Mouse (Mus musculus) E14TG2a.4 (cell line): ENCODE measurements around the gene Cfl1.
A peak's percentile ranks its signal among the peaks of the same experiment; 100 is the strongest.

Experiments used
- H3K27me3 ChIP-seq: 2 replicates; pipeline ENCODE4 v1.6.1; 2014; ENCODE audit warnings: low read length, control low read depth; ENCODE audit not compliant: insufficient read depth
- H3K36me3 ChIP-seq: 2 replicates; pipeline ENCODE4 v1.6.1; 2014; ENCODE audit warnings: low read length, control low read depth; ENCODE audit not compliant: insufficient read depth
- H3K4me1 ChIP-seq: replicated peaks from 2 replicates; pipeline ENCODE4 v1.6.1; 2014; ENCODE audit warnings: low read depth, low read length, control low read depth
- H3K4me3 ChIP-seq: replicated peaks from 2 replicates; pipeline ENCODE4 v1.5.1; 2014; ENCODE audit warnings: mild to moderate bottlenecking, low read length
- H3K9me3 ChIP-seq: 2 replicates; pipeline ENCODE4 v1.6.1; 2014; ENCODE audit warnings: low read length, control low read depth
- CTCF ChIP-seq: conservative IDR thresholded peaks from 2 replicates; pipeline ENCODE4 v1.5.1; 2014; ENCODE audit warnings: low read length
- NANOG ChIP-seq: IDR thresholded peaks from 2 replicates; pipeline ENCODE4 v1.6.1; 2014; ENCODE audit warnings: borderline replicate concordance, low read length, mixed read lengths
- POU5F1 ChIP-seq: IDR thresholded peaks from 2 replicates; pipeline ENCODE4 v1.6.1; 2014; ENCODE audit warnings: low read length, borderline replicate concordance

Cfl1 gene

GRCm38 (mm10) chr19:5463212-5463611 lies 27.0 kb upstream of the Cfl1 start:
- H3K36me3 ChIP-seq = peaks cover 65% of the 10 kb centered on the region
- peaks cover 7% of the 10 kb centered on the region; the same call in 1 of the 2 replicates for H3K27me3 ChIP-seq
- peaks cover 63% of the 10 kb centered on the region for H3K4me1 ChIP-seq
- no peaks in the 10 kb centered on the region for H3K9me3 ChIP-seq
- H3K4me3 ChIP-seq = no peak overlapping the region
- TF ChIP-seq NANOG = no peak
- TF ChIP-seq POU5F1 = no peak
- no peak for TF ChIP-seq CTCF

- H3K9me3 ChIP-seq = no peaks in the 10 kb centered on the region
- H3K4me3 ChIP-seq = peak overlapping the region; percentile 71
- TF ChIP-seq CTCF (peak; percentile 90), POU5F1 (no peak)
- peaks cover 68% of the 10 kb centered on the region for H3K4me1 ChIP-seq
- H3K27me3 ChIP-seq = peaks cover 4% of the 10 kb centered on the region; the same call in 1 of the 2 replicates
- H3K36me3 ChIP-seq = peaks cover 65% of the 10 kb centered on the region
Measured at GRCm38 (mm10) chr19:5463791-5464562, 26.3 kb upstream of the Cfl1 start.

GRCm38 (mm10) chr19:5465037-5465436 lies 25.2 kb upstream of the Cfl1 start:
- TF ChIP-seq POU5F1 (no peak), CTCF (no peak), NANOG (no peak)

GRCm38 (mm10) chr19:5466916-5467500 lies 23.2 kb upstream of the Cfl1 start:
- Histone ChIP-seq H3K4me3 (no peak overlapping the region), H3K27me3 (peaks cover 8% of the 10 kb centered on the region), H3K9me3 (no peaks in the 10 kb centered on the region), H3K36me3 (peaks cover 57% of the 10 kb centered on the region), H3K4me1 (peaks cover 55% of the 10 kb centered on the region)
- TF ChIP-seq POU5F1 (no peak), CTCF (no peak), NANOG (no peak)

More at GRCm38 (mm10) chr19:5465037-5465436, 25.2 kb upstream of the Cfl1 start:
- Histone ChIP-seq H3K27me3 (peaks cover 4% of the 10 kb centered on the region), H3K36me3 (peaks cover 65% of the 10 kb centered on the region), H3K9me3 (no peaks in the 10 kb centered on the region), H3K4me1 (peaks cover 65% of the 10 kb centered on the region), H3K4me3 (peak overlapping the region; percentile 71)

GRCm38 (mm10) chr19:5468374-5468773 lies 21.9 kb upstream of the Cfl1 start, which contains the start of gene Ctsw:
Gene Ctsw, minus strand, starts transcription at chr19:5468507.
- Histone ChIP-seq H3K4me3 (peak within 1 kb of the TSS; percentile 50), H3K36me3 (peaks cover 44% of the 10 kb centered on the region), H3K4me1 (peaks cover 55% of the 10 kb centered on the region), H3K9me3 (no peaks in the 10 kb centered on the region), H3K27me3 (peaks cover 11% of the 10 kb centered on the region)
- TF ChIP-seq POU5F1 (no peak), CTCF (no peak), NANOG (no peak)

GRCm38 (mm10) chr19:5471846-5472245 lies 18.4 kb upstream of the Cfl1 start:
- peaks cover 12% of the 10 kb centered on the region for H3K36me3 ChIP-seq
- peaks cover 38% of the 10 kb centered on the region for H3K27me3 ChIP-seq
- no peak for TF ChIP-seq CTCF
- TF ChIP-seq POU5F1 = no peak
- no peak for TF ChIP-seq NANOG
- H3K4me1 ChIP-seq = peaks cover 59% of the 10 kb centered on the region
- H3K9me3 ChIP-seq = no peaks in the 10 kb centered on the region
- H3K4me3 ChIP-seq = no peak overlapping the region

- Histone ChIP-seq H3K4me3 (no peak overlapping the region), H3K27me3 (peaks cover 38% of the 10 kb centered on the region), H3K9me3 (no peaks in the 10 kb centered on the region), H3K36me3 (peaks cover 2% of the 10 kb centered on the region; the same call in 1 of the 2 replicates), H3K4me1 (peaks cover 54% of the 10 kb centered on the region)
- TF ChIP-seq POU5F1 = no peak
- peak; percentile 7; the same call in 1 of the 2 replicates for TF ChIP-seq CTCF
Measured at GRCm38 (mm10) chr19:5472857-5473256, 17.4 kb upstream of the Cfl1 start.

- Histone ChIP-seq H3K36me3 (0 out of 2 replicates have a peak, but pooled peaks cover 2% of the 10 kb centered on the region), H3K27me3 (peaks cover 38% of the 10 kb centered on the region), H3K4me3 (peak within 1 kb of the TSS; percentile 77), H3K4me1 (peaks cover 48% of the 10 kb centered on the region), H3K9me3 (no peaks in the 10 kb centered on the region)
- TF ChIP-seq CTCF (no peak), NANOG (no peak), POU5F1 (no peak)
Measured at GRCm38 (mm10) chr19:5473720-5474119, 16.5 kb upstream of the Cfl1 start, which contains the start of gene Efemp2. Gene Efemp2, plus strand, starts transcription at chr19:5473954.
